Mouse (Mus musculus): ENCODE data around the gene Mrps15. TPM values are rescaled to one million over a fixed set of nuclear protein-coding genes. Genes with fewer than 3 reads are reported as not detected.

The Mrps15 gene
- total and polyA plus RNA-seq, 3 experiments: 91.5 to 157 TPM; not detected in 1

DNA sequence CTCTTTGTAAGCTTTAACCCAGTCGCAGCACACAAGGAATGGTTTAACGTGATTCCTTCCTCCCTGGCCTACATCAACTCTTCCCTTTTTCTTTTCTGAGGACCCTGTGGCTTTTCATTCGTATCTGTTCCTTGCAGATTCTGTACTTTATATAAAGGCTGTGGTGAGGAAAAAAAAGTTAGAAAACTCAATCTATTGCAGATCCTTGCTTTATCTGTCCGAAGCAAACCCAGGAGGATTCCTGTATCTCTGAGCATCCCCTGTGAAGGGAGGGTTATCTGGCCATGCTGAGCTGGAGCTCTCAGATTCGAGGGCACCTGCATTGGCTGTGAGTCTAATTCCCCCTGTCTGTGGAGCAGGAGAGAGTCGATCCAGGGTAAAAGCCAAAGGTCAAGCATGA, 22.1 kb downstream of the Mrps15 start:
- Histone ChIP-seq H3K9ac (ENCODE audit: control insufficient read depth, low read depth, low read length, poor library complexity, severe bottlenecking) (no peak overlapping the region), H3K4me3 (ENCODE audit: control insufficient read depth in 1 of 2, insufficient read depth in 1 of 2, low read depth in 2 of 2, low read length in 2 of 2) (no peak overlapping the region), H3K9me3 (replicated peaks; ENCODE audit: insufficient read depth, low read length) (no peaks in the 10 kb centered on the region), H3K27ac (ENCODE audit: control insufficient read depth, low read depth, low read length) (no peak overlapping the region), H3K4me1 (ENCODE audit: control insufficient read depth in 1 of 2, insufficient read depth in 2 of 2, low read length in 2 of 2) (peaks cover 3 to 9% of the 10 kb centered on the region in 2 experiments; a peak in 3 of 4 replicates), H3K36me3 (ENCODE audit: control insufficient read depth in 1 of 2, insufficient read depth in 2 of 2, low read length in 2 of 2) (peaks cover 0 to 10% of the 10 kb centered on the region in 2 experiments; a peak in 2 of 4 replicates), H3K27me3 (ENCODE audit: control insufficient read depth in 1 of 2, insufficient read depth in 2 of 2, low read length in 2 of 2) (no peaks in the 10 kb centered on the region), H3K79me2 (ENCODE audit: control insufficient read depth, insufficient read depth, low read length, poor library complexity) (no peaks in the 10 kb centered on the region)
- TF ChIP-seq CHD1 (IDR thresholded peaks at IDR 0.05; ENCODE audit: low read depth, low read length): no peak
- TF ChIP-seq MAX (IDR thresholded peaks at IDR 0.05; ENCODE audit: low read length): no peak
- no peak for TF ChIP-seq MAZ (IDR thresholded peaks at IDR 0.05; ENCODE audit: low read depth, low read length)
- TF ChIP-seq MXI1 (IDR thresholded peaks at IDR 0.05; ENCODE audit: low read depth, low read length): no peak
- TF ChIP-seq ELF1 (IDR thresholded peaks at IDR 0.05; ENCODE audit: low read depth, low read length): no peak
- no peak for TF ChIP-seq CHD2 (IDR thresholded peaks at IDR 0.05; ENCODE audit: low read length)
- no peak for TF ChIP-seq NRF1 (IDR thresholded peaks at IDR 0.05; ENCODE audit: insufficient read depth, low read depth, low read length, poor library complexity, severe bottlenecking)
- no peak for TF ChIP-seq MAFK (IDR thresholded peaks at IDR 0.05; ENCODE audit: borderline replicate concordance, low read depth, low read length)
- TF ChIP-seq RAD21 (IDR thresholded peaks at IDR 0.05; ENCODE audit: low read depth, low read length): no peak
- TF ChIP-seq GATA1 (IDR thresholded peaks at IDR 0.05; ENCODE audit: low read depth, low read length): peak; percentile 79
- TF ChIP-seq BHLHE40 (IDR thresholded peaks at IDR 0.05; ENCODE audit: borderline replicate concordance, low read depth, low read length): no peak
- TF ChIP-seq TBP (IDR thresholded peaks at IDR 0.05; ENCODE audit: low read depth, low read length): no peak
- TF ChIP-seq MYC (IDR thresholded peaks at IDR 0.05; ENCODE audit: low read depth, low read length): no peak
- TF ChIP-seq ZC3H11A (IDR thresholded peaks at IDR 0.05; ENCODE audit: low read depth, low read length): no peak
- peak; percentile 85 for TF ChIP-seq RCOR1 (IDR thresholded peaks at IDR 0.05; ENCODE audit: low read depth, low read length)
- no peak for TF ChIP-seq POLR2AphosphoS5 (IDR thresholded peaks at IDR 0.05; ENCODE audit: borderline replicate concordance, low read depth, low read length)
- TF ChIP-seq UBTF (IDR thresholded peaks at IDR 0.05; ENCODE audit: borderline replicate concordance, insufficient read depth, low read depth, low read length): no peak
- no peak for TF ChIP-seq NELFE (IDR thresholded peaks at IDR 0.05; ENCODE audit: low read depth, low read length)
- no peak for TF ChIP-seq KAT2A (conservative IDR thresholded peaks at IDR 0.05; ENCODE audit: low read depth, low read length)
- no peak for TF ChIP-seq MYB (IDR thresholded peaks at IDR 0.05; ENCODE audit: low read depth, low read length)
- no peak for TF ChIP-seq ZMIZ1 (IDR thresholded peaks at IDR 0.05; ENCODE audit: low read depth, low read length)
- no peak for TF ChIP-seq SMC3 (IDR thresholded peaks at IDR 0.05; ENCODE audit: low read depth, low read length)
- no peak for TF ChIP-seq GABPA (IDR thresholded peaks at IDR 0.05; ENCODE audit: low read depth, low read length)
- peak; percentile 64 to 82 for TF ChIP-seq EP300 (IDR thresholded peaks at IDR 0.05; ENCODE audit: low read depth in 1 of 2, low read length in 2 of 2)
- TF ChIP-seq ETS1 (IDR thresholded peaks at IDR 0.05; ENCODE audit: low read depth, low read length): 0 out of 2 replicates have a peak, but pooled peaks have one; percentile 12
- TF ChIP-seq USF2 (IDR thresholded peaks at IDR 0.05; ENCODE audit: borderline replicate concordance in 1 of 2, insufficient read depth in 1 of 2, low read depth in 1 of 2, low read length in 2 of 2): no peak
- TF ChIP-seq TCF12 (IDR thresholded peaks at IDR 0.05; ENCODE audit: low read depth, low read length): peak; percentile 84
- peak; percentile 71 for TF ChIP-seq ZNF384 (IDR thresholded peaks at IDR 0.05; ENCODE audit: low read depth, low read length)
- no peak for TF ChIP-seq JUND (IDR thresholded peaks at IDR 0.05; ENCODE audit: low read depth, low read length)
- peak; percentile 44; the same call in 1 of the 2 replicates for TF ChIP-seq TAL1 (IDR thresholded peaks at IDR 0.05; ENCODE audit: low read length)
- TF ChIP-seq E2F4 (IDR thresholded peaks at IDR 0.05; ENCODE audit: borderline replicate concordance, low read depth, low read length): no peak
- no peak for TF ChIP-seq SIN3A (IDR thresholded peaks at IDR 0.05; ENCODE audit: low read length)
- TF ChIP-seq CTCF (IDR thresholded peaks at IDR 0.05 in 2 of 3, conservative IDR thresholded peaks at IDR 0.05 in 1 of 3; ENCODE audit: control insufficient read depth in 1 of 3, insufficient read depth in 1 of 3, low read depth in 2 of 3, low read length in 3 of 3, poor library complexity in 1 of 3, severe bottlenecking in 1 of 3): no peak
- TF ChIP-seq POLR2AphosphoS2 (IDR thresholded peaks at IDR 0.05; ENCODE audit: low read length): no peak
- TF ChIP-seq POLR2A (IDR thresholded peaks at IDR 0.05; ENCODE audit: control insufficient read depth in 1 of 2, insufficient read depth in 1 of 2, low read depth in 1 of 2, low read length in 2 of 2, poor library complexity in 1 of 2): no peak
- peak; percentile 37 for DNase-seq (ENCODE audit: low read depth, low spot score)

Data from MEL (cell line).